Mouse (Mus musculus) thymus, adult 18-20 months (tissue): ENCODE results near the gene Flcn.
"Not testable (repeated sequence)": the region's sequence is repeated elsewhere in the genome, so short reads cannot be mapped to it uniquely, and the experiment has no call there.

Experiments used
- DNase-seq, 2 experiments: peaks; one replicate each; pipeline ENCODE4 v3.0.0; 2022; ENCODE audit warnings: mixed read lengths in 2 of 2

The Flcn gene

GRCm38 (mm10) chr11:59809670-59810474 lies at the start of gene Flcn:
TSS of gene Flcn (minus strand) at chr11:59810016.
- peak; percentile 62 to 72 for DNase-seq

- DNase-seq = no peak
These were observed 43.0 kb upstream of the Flcn start for GRCm38 (mm10) chr11:59852865-59853264.

- peak; percentile 46 to 53 for DNase-seq
These were observed 38.4 kb upstream of the Flcn start for GRCm38 (mm10) chr11:59847891-59848884.

- peak; percentile 19 to 42 for DNase-seq
These were observed 37.3 kb upstream of the Flcn start for GRCm38 (mm10) chr11:59847131-59847530.

GRCm38 (mm10) chr11:59846311-59846710 lies 36.5 kb upstream of the Flcn start:
- DNase-seq = no peak

GRCm38 (mm10) chr11:59839459-59840126 lies 29.8 kb upstream of the Flcn start, which contains the start of gene Cops3:
TSS of gene Cops3 (minus strand) at chr11:59839838.
- DNase-seq = peak; percentile 93 to 96

GRCm38 (mm10) chr11:59839008-59839458 lies 29.2 kb upstream of the Flcn start, which contains the start of gene Nt5m:
TSS of gene Nt5m (plus strand) at chr11:59839447.
- peak; percentile 87 to 92 for DNase-seq

GRCm38 (mm10) chr11:59838426-59838825 lies 28.6 kb upstream of the Flcn start:
- DNase-seq = no peak

- DNase-seq = not testable (repeated sequence)
These were observed 28.0 kb upstream of the Flcn start for GRCm38 (mm10) chr11:59837789-59838188.

GRCm38 (mm10) chr11:59821625-59822024 lies 11.8 kb upstream of the Flcn start:
- DNase-seq = no peak

GRCm38 (mm10) chr11:59817916-59818315 lies 8.1 kb upstream of the Flcn start:
- no peak for DNase-seq

GRCm38 (mm10) chr11:59815482-59816065 lies 5.8 kb upstream of the Flcn start:
- no peak for DNase-seq

GRCm38 (mm10) chr11:59814936-59815335 lies 5.1 kb upstream of the Flcn start:
- no peak for DNase-seq

GRCm38 (mm10) chr11:59814311-59814710 lies 4.5 kb upstream of the Flcn start:
- DNase-seq = no peak

- no peak for DNase-seq
These were observed 3.5 kb upstream of the Flcn start for GRCm38 (mm10) chr11:59813276-59813675.

GRCm38 (mm10) chr11:59811211-59811610 lies 1.4 kb upstream of the Flcn start:
- no peak for DNase-seq

- no peak for DNase-seq
These were observed 803 bp upstream of the Flcn start for GRCm38 (mm10) chr11:59810480-59811158.

GRCm38 (mm10) chr11:59809071-59809669 lies 646 bp downstream of the Flcn start:
- no peak for DNase-seq

- no peak for DNase-seq
These were observed 1.5 kb downstream of the Flcn start for GRCm38 (mm10) chr11:59808170-59808960.

GRCm38 (mm10) chr11:59805656-59806055 lies 4.2 kb downstream of the Flcn start:
- DNase-seq = no peak
